Mouse (Mus musculus) liver, adult 2 months (tissue): ENCODE measurements around the gene Tubb5. TPM values are rescaled to one million over a fixed set of nuclear protein-coding genes. Genes with fewer than 3 reads are reported as not detected.

ENCODE experiments used
- DNase-seq: peaks from one replicate; pipeline ENCODE4 v3.0.0-alpha.2; 2011; ENCODE audit warnings: low read depth, low spot score; ENCODE audit errors: extremely low read depth
- H3K27ac ChIP-seq: fragments of 200-500 bp; replicated peaks from 2 replicates; pipeline ENCODE4 v1.5.1; 2012; ENCODE audit warnings: low read depth, mild to moderate bottlenecking, control low read depth, inconsistent platforms, low read length; ENCODE audit not compliant: insufficient read depth
- H3K27me3 ChIP-seq: fragments of 200-500 bp; 2 replicates; pipeline ENCODE4 v1.6.1; 2012; ENCODE audit warnings: mild to moderate bottlenecking, moderate library complexity, low read length, inconsistent platforms; ENCODE audit not compliant: control insufficient read depth, insufficient read depth
- H3K36me3 ChIP-seq: fragments of 200-500 bp; 2 replicates; pipeline ENCODE4 v1.6.1; 2012; ENCODE audit warnings: low read length, inconsistent platforms; ENCODE audit not compliant: control insufficient read depth, insufficient read depth
- H3K4me1 ChIP-seq: fragments of 200-500 bp; 2 replicates; pipeline ENCODE4 v1.6.1; 2011; ENCODE audit warnings: low read length; ENCODE audit not compliant: control insufficient read depth, insufficient read depth
- H3K4me3 ChIP-seq: fragments of 200-500 bp; 2 replicates; pipeline ENCODE4 v1.5.1; 2011; ENCODE audit warnings: low read depth, mild to moderate bottlenecking, control low read depth, low read length, moderate library complexity; ENCODE audit not compliant: insufficient read depth
- H3K79me2 ChIP-seq: fragments of 200-500 bp; 2 replicates; pipeline ENCODE4 v1.6.1; 2012; ENCODE audit warnings: inconsistent platforms, mild to moderate bottlenecking, low read length, moderate library complexity; ENCODE audit not compliant: control insufficient read depth, insufficient read depth
- H3K9ac ChIP-seq: fragments of 200-500 bp; 2 replicates; pipeline ENCODE4 v1.6.1; 2012; ENCODE audit warnings: low read depth, mild to moderate bottlenecking, control low read depth, inconsistent platforms, low read length
- CTCF ChIP-seq: fragments of 200-500 bp; IDR thresholded peaks from 2 replicates; pipeline ENCODE4 v1.5.1; 2011; ENCODE audit warnings: low read depth, low read length, control low read depth
- POLR2A ChIP-seq: fragments of 200-500 bp; IDR thresholded peaks from 2 replicates; pipeline ENCODE4 v1.6.1; 2011; ENCODE audit warnings: low read length, control low read depth; ENCODE audit not compliant: insufficient read depth; ENCODE audit errors: extremely low read depth
- WGBS: fragments of 180-500 bp; shearing (Covaris S2); methylation state at CpG from one replicate; pipeline ENCODE4 v1.1.7; 2018; 5-methylcytosine and 5-hydroxymethylcytosine counted together
- polyA plus RNA-seq: library from polyadenylated mRNA; depleted of rRNA; stranded (reverse); fragments of >200 nt; gene quantifications from 2 replicates; pipeline ENCODE4 v1.2.3, GENCODE M21; 2012
- total RNA-seq: library from RNA; depleted of rRNA; stranded (reverse); fragments of >200 nt; gene quantifications from 2 replicates; pipeline ENCODE4 v1.2.3, GENCODE M21; 2014

The Tubb5 gene
- total and polyA plus RNA-seq, 2 experiments = 37.5 to 62.2 TPM

DNA sequence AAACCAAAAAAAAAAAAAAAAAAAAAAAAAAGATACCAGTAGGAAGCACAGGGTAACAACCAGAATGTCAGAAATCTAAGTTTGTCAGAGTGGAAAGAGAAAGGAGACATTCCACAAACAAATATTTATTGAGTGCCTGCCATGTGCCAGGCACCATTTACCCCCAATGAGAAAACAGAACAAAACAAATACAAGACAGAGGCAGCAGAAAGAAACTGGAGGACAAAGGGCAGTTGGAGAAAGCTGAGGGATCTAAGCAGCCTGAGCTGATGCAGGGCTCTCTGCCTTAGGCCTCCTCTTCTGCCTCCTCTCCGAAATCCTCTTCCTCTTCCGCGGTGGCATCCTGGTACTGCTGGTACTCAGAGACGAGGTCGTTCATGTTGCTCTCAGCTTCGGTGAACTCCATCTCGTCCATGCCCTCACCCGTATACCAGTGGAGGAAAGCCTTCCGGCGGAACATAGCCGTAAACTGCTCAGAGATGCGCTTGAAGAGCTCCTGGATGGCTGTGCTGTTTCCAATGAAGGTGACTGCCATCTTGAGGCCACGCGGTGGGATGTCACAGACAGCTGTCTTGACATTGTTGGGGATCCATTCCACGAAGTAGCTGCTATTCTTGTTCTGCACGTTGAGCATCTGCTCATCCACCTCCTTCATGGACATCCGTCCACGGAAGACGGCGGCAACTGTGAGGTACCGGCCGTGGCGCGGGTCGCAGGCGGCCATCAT, 3.2 kb downstream of the Tubb5 start:
- no peaks in the 10 kb centered on the region; the same call in 1 of the 2 replicates for H3K36me3 ChIP-seq

GRCm38 (mm10) chr17:35833894-35834293, 4.2 kb downstream of the Tubb5 start:
- Histone ChIP-seq H3K4me1 (peaks cover 17% of the 10 kb centered on the region), H3K4me3 (no peak overlapping the region), H3K27ac (no peak overlapping the region), H3K27me3 (no peaks in the 10 kb centered on the region), H3K79me2 (no peaks in the 10 kb centered on the region), H3K36me3 (no peaks in the 10 kb centered on the region; the same call in 1 of the 2 replicates), H3K9ac (no peak overlapping the region)
- TF ChIP-seq POLR2A = no peak
- TF ChIP-seq CTCF = no peak
- DNase-seq = no peak
- WGBS = 77% methylated on average over 5 of the region's 5 CpGs

More for the DNA sequence above, 3.2 kb downstream of the Tubb5 start:
- peak; percentile 83 for DNase-seq
- 63% methylated on average over 26 of the region's 26 CpGs for WGBS
- Histone ChIP-seq H3K4me1 (peaks cover 17% of the 10 kb centered on the region), H3K4me3 (no peak overlapping the region), H3K9ac (no peak overlapping the region; the same call in 1 of the 2 replicates), H3K79me2 (no peaks in the 10 kb centered on the region), H3K27ac (peak overlapping the region; percentile 19; the same call in 1 of the 2 replicates), H3K27me3 (no peaks in the 10 kb centered on the region)
- TF ChIP-seq POLR2A = no peak
- no peak for TF ChIP-seq CTCF

GRCm38 (mm10) chr17:35833239-35833751, 4.8 kb downstream of the Tubb5 start:
- no peak overlapping the region for H3K27ac ChIP-seq
- peaks cover 17% of the 10 kb centered on the region for H3K4me1 ChIP-seq
- H3K4me3 ChIP-seq = no peak overlapping the region
- H3K36me3 ChIP-seq = no peaks in the 10 kb centered on the region; the same call in 1 of the 2 replicates
- TF ChIP-seq CTCF = no peak
- WGBS = 63% methylated on average over 5 of the region's 5 CpGs
- no peaks in the 10 kb centered on the region for H3K27me3 ChIP-seq
- H3K9ac ChIP-seq = no peak overlapping the region
- DNase-seq = no peak
- no peaks in the 10 kb centered on the region for H3K79me2 ChIP-seq

DNA sequence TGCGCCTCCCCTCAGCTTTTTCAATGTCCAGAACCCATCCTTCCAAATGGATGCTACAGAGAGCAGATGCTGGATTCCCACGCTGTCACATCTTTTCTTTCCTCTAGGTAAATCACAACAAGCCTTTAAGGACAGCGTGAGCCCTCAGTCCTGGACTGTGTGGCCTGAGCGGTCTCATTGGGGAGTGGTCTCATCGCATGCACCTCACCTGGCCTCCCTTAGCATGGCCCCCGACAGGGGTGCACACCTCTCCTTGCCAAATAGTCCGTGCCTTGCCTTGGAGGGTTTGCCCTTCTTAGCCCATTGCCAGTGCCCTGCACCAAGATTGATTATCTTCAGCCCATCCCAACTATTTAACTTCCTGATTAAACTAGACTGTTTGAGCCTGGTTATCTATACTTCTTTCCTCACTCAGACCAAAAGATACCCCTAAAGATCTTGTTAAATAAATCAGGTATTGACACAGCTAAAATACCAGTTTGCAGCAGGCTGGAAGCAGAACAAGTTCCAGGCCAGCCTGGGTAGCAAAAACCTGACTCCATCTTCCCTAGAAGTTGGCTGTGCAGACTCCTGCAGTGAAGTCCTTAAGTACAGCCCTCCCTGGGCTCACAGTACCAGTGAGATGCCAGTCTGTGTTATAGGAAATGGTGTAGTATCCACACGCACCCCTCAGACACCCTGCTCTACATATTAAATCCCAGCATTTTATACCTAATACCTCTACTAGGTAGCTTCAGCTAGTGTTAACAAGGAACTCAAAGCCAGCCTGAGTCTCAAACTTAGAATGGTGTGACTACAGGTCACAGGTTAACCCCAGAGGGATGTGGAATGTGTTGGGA, 5.5 kb downstream of the Tubb5 start:
- H3K27me3 ChIP-seq = no peaks in the 10 kb centered on the region
- no peaks in the 10 kb centered on the region for H3K79me2 ChIP-seq
- WGBS = 86% methylated on average over 8 of the region's 8 CpGs
- TF ChIP-seq CTCF (no peak), POLR2A (no peak)
- peaks cover 17% of the 10 kb centered on the region for H3K4me1 ChIP-seq
- H3K36me3 ChIP-seq = no peaks in the 10 kb centered on the region; the same call in 1 of the 2 replicates
- H3K9ac ChIP-seq = no peak overlapping the region
- no peak overlapping the region for H3K4me3 ChIP-seq
- no peak overlapping the region for H3K27ac ChIP-seq
- DNase-seq = no peak

- Histone ChIP-seq H3K9ac (no peak overlapping the region), H3K36me3 (no peaks in the 10 kb centered on the region; the same call in 1 of the 2 replicates), H3K79me2 (no peaks in the 10 kb centered on the region), H3K4me1 (no peaks in the 10 kb centered on the region), H3K27me3 (no peaks in the 10 kb centered on the region), H3K4me3 (no peak overlapping the region), H3K27ac (no peak overlapping the region)
- DNase-seq = peak; percentile 60
- no peak for TF ChIP-seq POLR2A
- peak; percentile 94 for TF ChIP-seq CTCF
- WGBS = 12% methylated on average over 21 of the region's 21 CpGs
Observed at GRCm38 (mm10) chr17:35829737-35830136, 8.4 kb downstream of the Tubb5 start.
